Mouse (Mus musculus) embryonic stem cell, embryonic (primary cell): Measurements from ENCODE around the gene Coa7.

Experiments
- CTCF ChIA-PET, 4 experiments: fragments of 300-600 bp in 2 of 4; fragments of 350-600 bp in 2 of 4; sonication (Branson Sonifier 250); formaldehyde crosslinking; loops; one replicate each; lab custom pipeline; 2022; ENCODE audit warnings: inconsistent platforms in 2 of 4; lab: Charles Lee
- POLR2A ChIA-PET, 4 experiments: fragments of 300-600 bp in 2 of 4; fragments of 350-600 bp in 2 of 4; sonication (Branson Sonifier 250); formaldehyde crosslinking; loops; one replicate each; lab custom pipeline; 2022; ENCODE audit warnings: antibody characterized with exemption in 4 of 4, inconsistent platforms in 1 of 4; lab: Charles Lee

Gene Coa7

GRCm38 (mm10) chr4:108327730-108328484 is at the start of gene Coa7:
TSS of gene Coa7 (plus strand) at chr4:108328140.
- POLR2A ChIA-PET = interaction anchor here (0.5 to 2.7 kb wide), 82 partner anchors 8 to 499 kb away, joined by 3 to 37 read pairs (median 4); partner anchors contain the start of genes Zyg11b (in 4 of the 4), Cc2d1b (in 3 of the 4), Orc1 (in 3 of the 4) and Prpf38a (in 3 of the 4)
- CTCF ChIA-PET = interaction anchor here (0.6 to 1.7 kb wide), 12 partner anchors 8 to 390 kb away, joined by 3 to 13 read pairs (median 4); partner anchors contain the start of genes Cc2d1b (in 1 of the 4) and Tut4 (in 1 of the 4)

GRCm38 (mm10) chr4:108300266-108300665 is 27.7 kb upstream of the Coa7 start:
- POLR2A ChIA-PET = interaction anchor here (0.5 to 3.4 kb wide), 16 partner anchors 9 to 321 kb away, joined by 3 to 31 read pairs (median 4); partner anchors contain the start of genes Cc2d1b (in 1 of the 4) and Coa7 (in 1 of the 4)
- CTCF ChIA-PET = interaction anchor here in 1 of 4 experiments (0.7 to 1.1 kb wide), 2 partner anchors 135 to 229 kb away, joined by 3 to 4 read pairs; partner anchors contain the start of gene Echdc2

GRCm38 (mm10) chr4:108300670-108301373 is 27.1 kb upstream of the Coa7 start, which contains the start of gene Zyg11b:
TSS of gene Zyg11b (minus strand) at chr4:108301096.
- ChIA-PET CTCF (interaction anchor here in 3 of 4 experiments (0.5 to 2.0 kb wide), 11 partner anchors 10 to 912 kb away, joined by 3 to 11 read pairs (median 4); partner anchors contain the start of genes Cpt2 (in 1 of the 3) and Echdc2 (in 1 of the 3)), POLR2A (interaction anchor here (0.5 to 3.5 kb wide), 58 partner anchors 8 to 617 kb away, joined by 3 to 31 read pairs (median 4); partner anchors contain the start of genes 0610037L13Rik (in 2 of the 4), Coa7 (in 2 of the 4), Zyg11a (in 2 of the 4) and Cc2d1b (in 1 of the 4))

DNA sequence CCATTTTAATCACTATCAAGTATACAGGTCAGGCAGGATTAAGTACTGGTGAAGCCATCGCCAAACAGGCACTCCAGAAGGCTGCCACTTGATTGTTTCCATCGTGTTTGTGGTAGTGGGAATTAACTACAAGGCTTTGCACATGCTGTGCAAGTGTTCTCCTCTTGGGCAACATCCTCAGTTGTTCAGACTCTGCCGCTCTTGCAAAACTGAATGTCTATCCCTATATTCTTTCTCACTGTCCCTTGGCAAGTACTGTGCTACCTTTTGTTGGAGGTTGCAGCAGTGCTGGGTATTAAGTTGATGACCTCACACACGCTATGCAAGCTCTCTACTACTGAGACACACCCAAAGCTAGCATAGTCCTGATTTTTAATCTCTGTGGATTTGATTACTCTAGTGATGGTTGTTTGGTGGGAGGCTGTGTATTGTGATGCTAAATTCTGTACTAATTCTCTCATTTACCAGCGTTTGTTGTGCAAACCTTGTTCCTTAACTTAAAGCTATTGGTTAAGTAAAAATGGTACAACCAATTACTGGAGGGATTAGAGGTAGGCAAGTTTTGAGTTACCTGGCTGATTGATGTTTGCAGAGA is 25.5 kb upstream of the Coa7 start:
- ChIA-PET CTCF (interaction anchor here in 2 of 4 experiments (0.5 to 2.0 kb wide), 4 partner anchors 11 to 680 kb away, joined by 3 to 11 read pairs (median 4); partner anchors contain the start of gene Coa7 (in 1 of the 2)), POLR2A (interaction anchor here (0.5 to 3.5 kb wide), 36 partner anchors 8 to 688 kb away, joined by 3 to 31 read pairs (median 5); partner anchors contain the start of genes Coa7 (in 2 of the 4), 0610037L13Rik (in 1 of the 4), Orc1 (in 1 of the 4) and Prpf38a (in 1 of the 4))

- CTCF ChIA-PET = interaction anchor here in 1 of 4 experiments (1.1 kb wide), 1 partner anchor 11 kb away, joined by 4 read pairs; no protein-coding TSS in a partner anchor
- POLR2A ChIA-PET = interaction anchor here in 3 of 4 experiments (0.6 to 2.1 kb wide), 10 partner anchors 9 to 38 kb away, joined by 3 to 9 read pairs (median 4); partner anchors contain the start of genes Coa7 (in 3 of the 3) and Zyg11b (in 2 of the 3)
Measured at GRCm38 (mm10) chr4:108310706-108311105, 17.2 kb upstream of the Coa7 start.

- ChIA-PET POLR2A (interaction anchor here in 2 of 4 experiments (0.6 to 2.5 kb wide), 4 partner anchors 11 to 117 kb away, joined by 3 to 17 read pairs (median 4); partner anchors contain the start of gene Zyg11b (in 1 of the 2)), CTCF (no interaction called here)
Measured at GRCm38 (mm10) chr4:108314041-108314440, 13.9 kb upstream of the Coa7 start.

GRCm38 (mm10) chr4:108317656-108318605 is 10.0 kb upstream of the Coa7 start:
- POLR2A ChIA-PET = interaction anchor here in 3 of 4 experiments (0.6 to 4.0 kb wide), 19 partner anchors 8 to 417 kb away, joined by 3 to 21 read pairs (median 5); partner anchors contain the start of genes Coa7 (in 3 of the 3) and Zyg11b (in 1 of the 3)
- CTCF ChIA-PET = interaction anchor here in 2 of 4 experiments (0.6 kb wide), 2 partner anchors 299 to 864 kb away, joined by 5 to 8 read pairs; no protein-coding TSS in a partner anchor

GRCm38 (mm10) chr4:108318649-108319615 is 9.0 kb upstream of the Coa7 start:
- ChIA-PET POLR2A (interaction anchor here (0.6 to 4.0 kb wide), 23 partner anchors 8 to 470 kb away, joined by 3 to 21 read pairs (median 4); partner anchors contain the start of genes Coa7 (in 3 of the 4) and Zyg11b (in 1 of the 4)), CTCF (interaction anchor here in 2 of 4 experiments (0.6 to 0.9 kb wide), 4 partner anchors 9 to 300 kb away, joined by 3 to 9 read pairs (median 6); partner anchors contain the start of gene Coa7 (in 1 of the 2))

GRCm38 (mm10) chr4:108319747-108320146 is 8.2 kb upstream of the Coa7 start:
- ChIA-PET CTCF (no interaction called here), POLR2A (interaction anchor here in 3 of 4 experiments (1.0 to 2.6 kb wide), 9 partner anchors 8 to 471 kb away, joined by 3 to 14 read pairs (median 5); partner anchors contain the start of genes Coa7 (in 1 of the 3) and Echdc2 (in 1 of the 3))

- CTCF ChIA-PET = interaction anchor here in 2 of 4 experiments (0.6 to 0.8 kb wide), 4 partner anchors 11 to 74 kb away, joined by 4 to 5 read pairs (median 4); partner anchors contain the start of gene Zyg11b (in 1 of the 2)
- POLR2A ChIA-PET = interaction anchor here in 2 of 4 experiments (0.6 to 1.8 kb wide), 5 partner anchors 10 to 155 kb away, joined by 3 to 6 read pairs (median 3); partner anchors contain the start of gene Echdc2 (in 1 of the 2)
Measured at GRCm38 (mm10) chr4:108320627-108321380, 7.1 kb upstream of the Coa7 start.

GRCm38 (mm10) chr4:108323588-108323987 is 4.4 kb upstream of the Coa7 start:
- POLR2A ChIA-PET = interaction anchor here in 1 of 4 experiments (0.7 kb wide), 2 partner anchors 141 to 830 kb away, joined by 3 read pairs; no protein-coding TSS in a partner anchor
- CTCF ChIA-PET = interaction anchor here in 2 of 4 experiments (0.6 to 1.3 kb wide), 3 partner anchors 71 to 367 kb away, joined by 3 to 5 read pairs (median 3); partner anchors contain the start of gene Echdc2 (in 1 of the 2)

GRCm38 (mm10) chr4:108327071-108327579 is 815 bp upstream of the Coa7 start:
- POLR2A ChIA-PET = interaction anchor here (0.5 to 2.7 kb wide), 82 partner anchors 9 to 441 kb away, joined by 3 to 37 read pairs (median 4); partner anchors contain the start of genes Zyg11b (in 4 of the 4), Cc2d1b (in 3 of the 4), Orc1 (in 3 of the 4) and Prpf38a (in 3 of the 4)
- CTCF ChIA-PET = interaction anchor here (0.5 to 2.4 kb wide), 25 partner anchors 8 to 434 kb away, joined by 3 to 13 read pairs (median 3); partner anchors contain the start of genes Cc2d1b (in 1 of the 4), Echdc2 (in 1 of the 4) and Tut4 (in 1 of the 4)

DNA sequence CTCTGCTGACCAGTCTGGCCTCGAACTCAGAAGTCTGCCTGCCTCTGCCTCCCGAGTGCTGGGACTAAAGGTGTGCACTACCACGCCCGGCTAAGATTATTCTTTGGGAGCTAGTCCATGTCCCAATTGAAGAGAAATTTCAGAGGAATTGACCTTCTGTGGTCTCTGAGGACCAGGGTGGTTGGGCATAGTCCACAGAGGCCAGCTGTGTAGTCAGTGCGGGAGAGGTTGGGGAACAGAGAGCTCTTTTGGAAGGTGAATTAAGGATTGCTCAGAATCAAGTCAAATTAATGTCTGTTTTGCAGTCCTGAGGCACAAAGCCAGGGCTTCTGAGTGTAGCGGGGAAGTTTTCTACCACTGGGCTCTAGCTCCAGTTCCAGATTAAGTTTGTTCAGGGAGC is 1.9 kb downstream of the Coa7 start:
- POLR2A ChIA-PET = interaction anchor here (0.6 to 2.4 kb wide), 22 partner anchors 8 to 741 kb away, joined by 3 to 14 read pairs (median 3); partner anchors contain the start of genes Cc2d1b (in 2 of the 4), Zyg11b (in 2 of the 4), 0610037L13Rik (in 1 of the 4) and Gpx7 (in 1 of the 4)
- CTCF ChIA-PET = interaction anchor here in 2 of 4 experiments (0.5 to 1.6 kb wide), 2 partner anchors 9 to 23 kb away, joined by 4 to 9 read pairs; no protein-coding TSS in a partner anchor
